Mouse (Mus musculus): Measurements from ENCODE around the gene Mkrn2os. TPM values are rescaled to one million over a fixed set of nuclear protein-coding genes. Genes with fewer than 3 reads are reported as not detected.

Mkrn2os gene
- polyA plus RNA-seq (2015; fragmentation: Nextera tagmentation; extraction: Ambion mirVana): 0.23 and 0.47 TPM in 2 replicates

DNA sequence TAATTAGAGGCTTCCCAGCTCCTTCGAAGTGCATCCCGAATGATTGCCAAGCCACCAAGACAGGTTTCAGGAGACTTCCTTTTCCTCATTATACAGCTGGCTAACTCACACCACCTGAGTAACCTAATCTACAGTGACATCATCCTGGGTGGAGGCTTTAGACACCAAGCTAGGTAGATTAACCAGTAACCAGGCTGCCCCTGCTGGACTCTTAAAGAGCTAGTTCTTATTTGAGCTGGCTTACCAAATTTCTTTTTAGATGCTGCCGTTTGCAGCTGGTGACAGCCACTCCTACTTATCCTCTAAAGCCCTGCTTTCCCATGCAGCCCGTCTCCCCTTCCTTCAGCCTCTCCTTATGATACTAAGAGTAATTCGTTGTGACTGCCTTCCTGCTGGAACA is at the start of gene Mkrn2os:
TSS of gene Mkrn2os (minus strand) at position 119 of the 400 bp plus-strand sequence.

DNA sequence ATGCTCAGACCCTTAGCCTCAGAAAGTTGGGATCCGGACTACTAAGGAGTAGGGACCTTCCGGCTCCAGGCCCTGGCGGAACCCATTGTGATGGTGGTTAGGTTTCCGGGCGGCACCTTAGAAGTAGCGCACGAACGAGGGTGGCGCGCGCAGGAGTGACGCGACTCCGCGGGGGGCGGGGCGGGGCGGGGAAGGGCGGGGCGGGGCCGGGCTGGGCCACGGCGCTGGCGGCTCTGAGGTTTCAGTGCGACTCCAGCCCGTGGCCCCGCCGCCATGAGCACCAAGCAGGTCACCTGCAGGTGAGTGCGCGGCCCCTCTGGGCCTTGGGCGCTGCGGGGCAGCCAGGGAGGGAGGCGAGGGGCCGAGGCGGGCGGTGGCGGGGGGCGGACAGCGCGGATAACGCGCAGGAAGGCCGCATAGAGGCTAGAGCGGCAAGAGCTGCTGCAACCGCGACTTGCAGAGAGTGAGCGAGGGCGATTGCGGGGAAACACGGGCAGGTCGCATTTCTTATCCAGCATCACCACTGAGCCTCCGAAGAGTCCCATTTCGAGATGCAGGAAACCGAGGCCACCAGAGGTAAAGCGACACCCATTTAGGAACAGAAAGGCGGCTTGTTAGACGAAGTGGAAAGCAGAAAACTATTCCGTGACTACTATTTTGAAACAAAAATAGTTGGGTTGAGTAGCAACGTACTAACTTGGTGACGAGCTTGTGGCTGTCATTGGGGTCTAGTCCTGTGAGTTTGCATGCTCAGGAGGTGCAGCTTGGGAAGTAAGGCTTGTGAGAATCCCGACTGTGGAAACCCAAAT is 9.5 kb upstream of the Mkrn2os start, which contains the start of gene Mkrn2:
TSS of gene Mkrn2 (plus strand) at position 188 of the 809 bp plus-strand sequence.

DNA sequence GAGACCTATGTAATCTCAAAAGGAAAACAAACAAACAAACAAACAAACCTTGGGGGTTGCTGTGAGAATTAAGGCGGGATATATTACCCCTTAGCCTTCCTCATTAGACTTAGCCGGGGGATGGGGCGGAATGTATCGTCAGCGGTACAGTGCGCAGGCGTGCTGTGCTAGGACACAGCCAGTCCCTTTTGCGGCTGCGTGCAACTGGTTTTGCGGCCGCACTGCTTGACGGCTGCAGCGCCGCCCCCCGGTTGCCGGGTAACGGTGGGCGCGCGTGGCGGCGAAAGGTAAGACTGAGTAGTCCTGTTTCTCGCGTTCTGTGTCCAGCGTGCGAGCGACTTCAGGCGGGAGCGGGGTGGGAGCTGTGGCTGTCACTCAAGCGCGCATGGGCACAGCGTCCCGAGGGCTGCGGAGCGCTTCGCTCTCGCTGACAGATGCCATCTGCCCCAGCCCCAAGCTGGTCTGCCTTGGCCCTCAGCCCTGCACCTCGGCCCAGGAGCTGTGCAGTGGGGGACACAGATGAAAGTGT is 47.9 kb downstream of the Mkrn2os start, which contains the start of gene Tsen2:
TSS of gene Tsen2 (plus strand) at position 223 of the 529 bp plus-strand sequence.

Other genes starting within 250 kb of the Mkrn2os start
- 0.64 and 0.71 TPM in 2 replicates for gene Pparg, start 231.6 kb downstream of the Mkrn2os start, polyA plus RNA-seq (2015; fragmentation: Nextera tagmentation; extraction: Ambion mirVana)
- gene Tsen2, start 47.9 kb downstream of the Mkrn2os start, polyA plus RNA-seq (2015; fragmentation: Nextera tagmentation; extraction: Ambion mirVana): 29.9 and 31.4 TPM in 2 replicates
- 35.4 and 41.0 TPM in 2 replicates for gene Mkrn2, start 9.3 kb upstream of the Mkrn2os start, polyA plus RNA-seq (2015; fragmentation: Nextera tagmentation; extraction: Ambion mirVana)
- 84.7 and 94.4 TPM in 2 replicates for gene Raf1, start 84.1 kb upstream of the Mkrn2os start, polyA plus RNA-seq (2015; fragmentation: Nextera tagmentation; extraction: Ambion mirVana)
- gene Tmem40, start 169.8 kb upstream of the Mkrn2os start, polyA plus RNA-seq (2015; fragmentation: Nextera tagmentation; extraction: Ambion mirVana): 1.4 and 2.0 TPM in 2 replicates
- gene Cand2, start 182.0 kb upstream of the Mkrn2os start, polyA plus RNA-seq (2015; fragmentation: Nextera tagmentation; extraction: Ambion mirVana): 4.8 and 6.0 TPM in 2 replicates
- gene Rpl32, start 216.2 kb upstream of the Mkrn2os start, polyA plus RNA-seq (2015; fragmentation: Nextera tagmentation; extraction: Ambion mirVana): 931 and 1,167 TPM in 2 replicates
- 1.5 and 1.6 TPM in 2 replicates for gene Efcab12, start 245.8 kb upstream of the Mkrn2os start, polyA plus RNA-seq (2015; fragmentation: Nextera tagmentation; extraction: Ambion mirVana)

Measured in neural tube, postnatal 0 days (tissue).